Mouse (Mus musculus) central nervous system, embryonic 18 days (tissue): ENCODE results near the gene 2410137M14Rik. TPM values are rescaled to one million over a fixed set of nuclear protein-coding genes. Genes with fewer than 3 reads are reported as not detected.

Source experiments
- polyA plus RNA-seq: library from polyadenylated mRNA; depleted of rRNA; stranded (reverse); fragments of >200 nt; gene quantifications from 2 replicates; pipeline ENCODE4 v1.2.3, GENCODE M21; 2012; rRNA removed

Gene 2410137M14Rik
- polyA plus RNA-seq: 1.6 and 1.9 TPM in 2 replicates

GRCm38 (mm10) chr17:36981221-36981813, at the start of gene 2410137M14Rik:
2410137M14Rik (minus strand) TSS chr17:36981237.

DNA sequence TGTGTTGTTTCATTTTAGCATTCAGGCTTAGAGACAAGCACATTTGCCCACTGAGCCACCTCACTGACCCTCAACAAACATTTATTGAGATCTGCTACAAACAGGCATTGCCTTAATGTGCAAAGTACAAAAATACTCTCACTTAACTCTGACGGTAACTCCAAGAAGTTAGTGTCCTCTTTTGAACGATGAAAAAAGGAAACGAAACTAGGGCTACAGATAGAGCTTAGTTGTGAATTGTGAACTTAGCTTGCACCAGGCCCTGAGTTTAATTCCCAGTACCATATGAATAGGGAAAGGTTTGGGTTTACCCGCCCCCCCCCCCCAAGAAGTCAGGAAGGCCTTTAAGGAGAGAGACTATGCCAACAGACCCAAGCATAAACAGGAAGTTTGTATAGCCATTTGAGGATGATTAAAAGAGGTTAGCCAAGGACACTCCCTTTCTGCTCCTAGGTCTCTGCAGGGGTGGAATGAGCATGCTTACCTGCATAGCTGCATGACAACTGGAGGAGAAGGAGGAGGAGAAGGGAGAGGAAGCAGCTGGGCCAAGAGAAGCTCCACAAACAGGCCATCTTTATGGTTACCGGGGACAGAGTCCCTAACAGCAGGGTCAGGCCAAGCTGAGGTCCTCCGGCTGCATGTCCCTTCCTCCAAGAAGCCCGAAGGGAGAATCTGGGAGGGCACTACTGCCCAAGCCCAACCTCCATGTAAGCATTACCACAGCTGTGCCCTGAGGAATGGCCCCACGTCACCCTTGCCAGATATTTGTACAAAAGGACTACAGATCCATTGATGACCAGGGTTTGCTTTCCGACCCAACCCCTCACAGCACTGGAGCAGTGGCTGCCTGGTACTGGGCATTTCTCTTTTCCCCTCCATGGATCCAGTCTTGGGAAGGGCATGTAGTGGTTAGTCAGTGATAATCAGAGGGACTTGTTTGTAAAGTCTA, 41.9 kb upstream of the 2410137M14Rik start, which contains the start of gene Mog:
Mog (minus strand) TSS at position 771 of the 949 bp plus-strand sequence.

GRCm38 (mm10) chr17:37000863-37001262, 19.8 kb upstream of the 2410137M14Rik start, which contains the start of gene Zfp57:
Zfp57 (plus strand) TSS chr17:37001163.

DNA sequence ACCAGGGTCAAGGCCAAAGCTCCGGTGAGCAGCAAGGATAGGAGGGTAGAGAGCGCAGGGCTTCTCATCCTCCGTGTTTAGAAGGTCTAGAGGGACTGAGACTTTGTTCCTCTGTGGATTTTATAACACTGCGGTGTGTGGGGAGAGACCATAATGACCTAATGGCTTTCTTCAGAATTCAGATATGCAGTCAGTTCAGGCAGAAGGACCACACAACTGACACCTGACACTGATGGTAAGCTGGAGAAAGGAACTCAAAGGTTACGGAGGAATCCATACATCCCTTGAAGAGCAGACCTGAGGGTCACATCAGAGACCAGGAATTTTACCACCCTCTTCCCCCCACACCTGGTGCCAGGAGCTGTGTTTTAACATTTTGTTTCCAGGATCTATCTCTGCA, 8.4 kb upstream of the 2410137M14Rik start, which contains the start of gene H2-M5:
H2-M5 (minus strand) TSS at position 101 of the 400 bp plus-strand sequence.

GRCm38 (mm10) chr17:36957999-36958743, 22.9 kb downstream of the 2410137M14Rik start, which contains the start of the genes Znrd1 and Znrd1as:
Znrd1 (minus strand) TSS chr17:36958559.
Znrd1as (plus strand) TSS chr17:36958592.

DNA sequence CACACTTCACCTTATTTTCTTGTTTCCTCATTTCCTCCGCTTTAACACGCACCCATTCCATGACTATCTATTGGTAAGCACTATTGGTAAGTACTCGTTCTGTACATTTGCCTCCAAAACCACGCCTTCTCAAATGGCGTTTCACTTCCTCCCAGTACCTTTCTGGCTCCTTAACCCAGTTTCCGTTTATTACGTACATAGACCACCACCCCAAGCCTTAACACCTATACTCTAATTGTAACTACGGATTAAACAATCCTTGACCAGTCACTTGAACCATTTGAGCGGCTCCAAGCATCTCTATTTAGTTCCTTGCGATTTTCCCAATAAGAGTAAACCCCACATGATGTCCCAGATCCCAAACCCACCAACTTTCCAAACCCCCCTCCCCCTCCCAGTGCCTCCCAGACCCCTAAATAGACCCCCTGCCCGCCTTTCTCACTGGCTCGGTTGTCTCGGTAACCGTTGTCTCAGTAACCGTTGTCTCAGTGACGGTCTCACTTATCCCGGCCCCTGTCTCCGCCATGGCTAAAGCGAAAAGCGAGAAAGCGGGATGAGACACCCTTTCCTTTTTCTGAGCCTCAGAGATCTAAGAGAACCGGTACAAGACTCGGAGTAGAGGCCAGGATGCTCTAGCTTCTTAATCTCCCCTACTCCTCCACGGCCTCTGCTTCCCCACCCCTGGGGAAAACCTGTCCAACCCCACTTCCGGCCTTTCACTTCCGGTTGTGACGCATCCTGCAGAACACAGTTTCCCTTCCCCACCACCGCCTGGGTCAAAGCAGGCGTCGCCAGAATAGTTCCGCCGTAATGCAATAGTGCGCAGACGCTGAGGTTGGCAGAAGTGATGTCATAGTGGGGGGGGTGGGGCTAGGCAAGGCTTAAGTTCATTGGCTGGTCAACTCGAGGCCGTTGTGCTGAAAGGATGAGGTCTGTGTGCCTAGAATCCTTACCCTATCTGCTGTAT, 29.8 kb downstream of the 2410137M14Rik start, which contains the start of gene Ppp1r11:
Ppp1r11 (minus strand) TSS at position 761 of the 967 bp plus-strand sequence.

GRCm38 (mm10) chr17:36942791-36943471, 38.1 kb downstream of the 2410137M14Rik start, which contains the start of gene Rnf39:
Rnf39 (plus strand) TSS chr17:36942918.

Other genes with a start within 250 kb of the 2410137M14Rik start
- gene H2-M10.5, start 208.3 kb downstream of the 2410137M14Rik start, polyA plus RNA-seq: not detected in 2 replicates
- gene H2-M10.6, start 169.1 kb downstream of the 2410137M14Rik start, polyA plus RNA-seq: not detected in 2 replicates
- gene Trim26, start 144.1 kb downstream of the 2410137M14Rik start, polyA plus RNA-seq: 27.3 and 28.2 TPM in 2 replicates
- 0.43 and 3.0 TPM in 2 replicates for gene Trim15, start 114.0 kb downstream of the 2410137M14Rik start, polyA plus RNA-seq
- 0.05 TPM in 2 replicates for gene Trim10, start 111.7 kb downstream of the 2410137M14Rik start, polyA plus RNA-seq
- 0.15 and 0.21 TPM in 2 replicates for gene Trim40, start 91.1 kb downstream of the 2410137M14Rik start, polyA plus RNA-seq
- not detected in 2 replicates for gene Trim31, start 83.1 kb downstream of the 2410137M14Rik start, polyA plus RNA-seq
- 1.5 and 2.0 TPM in 2 replicates for gene Rnf39, start 38.3 kb downstream of the 2410137M14Rik start, polyA plus RNA-seq
- 154 and 160 TPM in 2 replicates for gene Ppp1r11, start 29.5 kb downstream of the 2410137M14Rik start, polyA plus RNA-seq
- 42.6 and 42.9 TPM in 2 replicates for gene Znrd1, start 22.7 kb downstream of the 2410137M14Rik start, polyA plus RNA-seq
- gene Znrd1as, start 22.6 kb downstream of the 2410137M14Rik start, polyA plus RNA-seq: 4.1 and 4.6 TPM in 2 replicates
- gene H2-M5, start 8.3 kb upstream of the 2410137M14Rik start, polyA plus RNA-seq: 13.8 and 14.5 TPM in 2 replicates
- gene Zfp57, start 19.9 kb upstream of the 2410137M14Rik start, polyA plus RNA-seq: 444 and 477 TPM in 2 replicates
- gene Mog, start 42.2 kb upstream of the 2410137M14Rik start, polyA plus RNA-seq: 0.08 and 0.11 TPM in 2 replicates
- 279 and 285 TPM in 2 replicates for gene Gabbr1, start 64.7 kb upstream of the 2410137M14Rik start, polyA plus RNA-seq
- not detected in 2 replicates for gene Olfr90, start 107.3 kb upstream of the 2410137M14Rik start, polyA plus RNA-seq
- not detected in 2 replicates for gene Olfr91, start 117.0 kb upstream of the 2410137M14Rik start, polyA plus RNA-seq
- gene Olfr92, start 138.9 kb upstream of the 2410137M14Rik start, polyA plus RNA-seq: not detected in 2 replicates
- gene Olfr93, start 180.3 kb upstream of the 2410137M14Rik start, polyA plus RNA-seq: not detected in 2 replicates
- not detected in 2 replicates for gene Ubd, start 212.7 kb upstream of the 2410137M14Rik start, polyA plus RNA-seq
- gene Olfr94, start 219.8 kb upstream of the 2410137M14Rik start, polyA plus RNA-seq: not detected in 2 replicates
- gene Olfr95, start 231.9 kb upstream of the 2410137M14Rik start, polyA plus RNA-seq: 0.03 and 0.04 TPM in 2 replicates
- gene Olfr96, start 238.9 kb upstream of the 2410137M14Rik start, polyA plus RNA-seq: not detected in 2 replicates